Mouse (Mus musculus): ENCODE measurements at regions not wholly inside any gene's neighbourhood (a gene's known extent, or its start where the extent isn't known, plus 50 kb on each side); places are given as distances from the start of the nearest gene placed in this dataset.

DNA sequence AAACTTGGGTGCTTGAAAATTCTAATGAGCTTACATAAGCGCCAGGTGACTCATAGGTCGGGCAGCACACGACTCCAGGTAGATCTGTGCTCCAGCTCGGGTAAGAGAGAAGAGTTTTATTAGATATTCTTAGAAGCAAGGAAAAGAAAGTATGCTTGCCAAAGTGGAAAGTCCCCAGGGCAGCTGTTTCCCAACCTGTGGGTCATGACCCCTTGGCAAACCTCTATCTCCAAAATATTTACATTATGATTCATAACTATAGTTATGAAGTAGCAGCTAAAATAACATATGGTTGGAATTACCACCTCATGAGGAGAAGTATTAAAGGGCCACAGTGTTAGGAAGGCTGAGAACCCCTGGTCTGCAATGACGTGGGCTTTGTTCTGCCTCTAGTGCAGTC lies 206.4 kb downstream of the Rpap3 start:
- intact Hi-C loops (cut with DNase I), result no loop called here
- Histone ChIP-seq H3K4me3 (no peak overlapping the region), H3K27me3 (ENCODE audit: control insufficient read depth, insufficient read depth, low read length) (no peaks in the 10 kb centered on the region), H3K36me3 (ENCODE audit: control insufficient read depth, insufficient read depth, low read length) (no peaks in the 10 kb centered on the region), H3K4me1 (ENCODE audit: control insufficient read depth, insufficient read depth, low read length) (no peaks in the 10 kb centered on the region), H3K9ac (ENCODE audit: low read depth, low read length) (no peak overlapping the region), H3K79me2 (replicated peaks; ENCODE audit: control insufficient read depth, insufficient read depth, low read length) (no peaks in the 10 kb centered on the region), H3K27ac (no peak overlapping the region)
- TF ChIP-seq EP300 (IDR thresholded peaks at IDR 0.05; ENCODE audit: insufficient read depth, low read depth, low read length) (no peak), CTCF (IDR thresholded peaks at IDR 0.05) (no peak), POLR2A (IDR thresholded peaks at IDR 0.05; ENCODE audit: insufficient read depth, low read depth, low read length) (no peak)
- 72% methylated on average over 5 of the region's 5 CpGs for WGBS
- DNase-seq, result no peak

DNA sequence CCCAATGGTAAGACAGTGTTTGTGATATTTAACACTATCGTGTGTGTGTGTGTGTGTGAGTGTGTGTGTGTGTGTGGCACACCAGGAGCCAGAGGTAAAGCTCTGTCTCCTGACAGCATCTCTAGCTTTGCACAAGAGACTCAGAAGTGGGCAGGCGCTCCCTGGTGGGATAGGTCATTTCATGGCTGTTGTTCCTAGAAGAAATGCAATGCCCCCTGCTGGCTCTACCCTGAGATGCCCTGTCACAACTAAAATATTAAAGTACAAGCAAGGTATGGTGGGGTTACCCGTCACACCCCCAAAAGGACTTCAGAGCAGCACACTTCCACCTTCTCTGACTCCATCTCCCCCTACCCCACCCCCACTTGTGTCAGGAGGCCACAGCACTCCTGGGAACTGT lies 207.2 kb downstream of the Rpap3 start:
- TF ChIP-seq POLR2A (IDR thresholded peaks at IDR 0.05; ENCODE audit: insufficient read depth, low read depth, low read length) (no peak), CTCF (IDR thresholded peaks at IDR 0.05) (peak; percentile 46), EP300 (IDR thresholded peaks at IDR 0.05; ENCODE audit: insufficient read depth, low read depth, low read length) (no peak)
- intact Hi-C loops (cut with DNase I), result no loop called here
- Histone ChIP-seq H3K36me3 (ENCODE audit: control insufficient read depth, insufficient read depth, low read length) (no peaks in the 10 kb centered on the region), H3K4me3 (no peak overlapping the region), H3K9ac (ENCODE audit: low read depth, low read length) (no peak overlapping the region), H3K79me2 (replicated peaks; ENCODE audit: control insufficient read depth, insufficient read depth, low read length) (no peaks in the 10 kb centered on the region), H3K4me1 (ENCODE audit: control insufficient read depth, insufficient read depth, low read length) (no peaks in the 10 kb centered on the region), H3K27ac (no peak overlapping the region), H3K27me3 (ENCODE audit: control insufficient read depth, insufficient read depth, low read length) (no peaks in the 10 kb centered on the region)
- WGBS, result 92% methylated on average over 3 of the region's 3 CpGs
- DNase-seq, result peak in 1 of 2 experiments; percentile 15

DNA sequence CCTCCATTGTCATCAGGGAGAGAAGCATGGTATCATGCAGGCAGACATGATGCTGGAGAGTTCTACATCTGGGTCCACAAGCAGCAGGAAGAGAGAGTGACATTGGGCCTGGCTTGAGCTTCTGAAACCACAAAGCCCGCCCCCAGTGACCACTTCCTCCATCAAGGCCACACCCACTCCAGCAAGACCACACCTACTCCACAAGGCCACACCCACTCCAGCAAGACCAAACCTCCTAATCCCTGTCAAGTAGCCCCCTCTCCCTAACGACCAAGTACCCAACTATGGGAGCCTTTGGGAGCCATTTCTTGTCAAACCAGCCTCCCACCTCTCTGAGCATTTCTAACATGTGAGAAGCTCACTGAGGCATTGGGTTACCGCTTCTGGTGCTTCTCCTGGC lies 209.6 kb downstream of the Rpap3 start:
- Histone ChIP-seq H3K4me3 (no peak overlapping the region), H3K79me2 (replicated peaks; ENCODE audit: control insufficient read depth, insufficient read depth, low read length) (no peaks in the 10 kb centered on the region), H3K27me3 (ENCODE audit: control insufficient read depth, insufficient read depth, low read length) (no peaks in the 10 kb centered on the region), H3K27ac (no peak overlapping the region), H3K36me3 (ENCODE audit: control insufficient read depth, insufficient read depth, low read length) (no peaks in the 10 kb centered on the region), H3K4me1 (ENCODE audit: control insufficient read depth, insufficient read depth, low read length) (no peaks in the 10 kb centered on the region), H3K9ac (ENCODE audit: low read depth, low read length) (no peak overlapping the region)
- intact Hi-C loops (cut with DNase I), result no loop called here
- no peak for DNase-seq
- TF ChIP-seq CTCF (IDR thresholded peaks at IDR 0.05) (no peak), POLR2A (IDR thresholded peaks at IDR 0.05; ENCODE audit: insufficient read depth, low read depth, low read length) (no peak), EP300 (IDR thresholded peaks at IDR 0.05; ENCODE audit: insufficient read depth, low read depth, low read length) (no peak)
- 76% methylated on average over 3 of the region's 3 CpGs for WGBS

DNA sequence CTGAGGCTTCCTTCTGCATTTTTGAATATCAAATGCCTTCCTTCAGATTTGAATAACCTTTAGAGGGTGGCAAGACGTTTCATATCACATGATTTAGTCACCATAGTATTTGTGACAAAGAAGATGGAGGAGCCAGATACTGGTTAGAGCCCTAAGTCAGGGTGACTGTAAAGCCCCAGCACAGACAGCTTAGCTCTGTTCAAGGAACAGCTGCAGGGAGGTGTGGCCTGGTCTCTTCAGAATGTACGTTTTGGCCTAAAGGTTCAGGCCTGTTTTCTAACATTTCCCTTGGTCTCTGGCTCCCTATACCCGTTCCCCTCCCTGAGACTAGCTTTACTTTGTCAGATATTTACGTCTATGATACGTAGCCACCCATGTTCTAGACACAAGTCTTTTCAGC lies 212.3 kb downstream of the Rpap3 start:
- no peaks in the 10 kb centered on the region for H3K27me3 ChIP-seq (ENCODE audit: control insufficient read depth, insufficient read depth, low read length)
- intact Hi-C loops (cut with DNase I), result no loop called here
- no peaks in the 10 kb centered on the region for H3K79me2 ChIP-seq (replicated peaks; ENCODE audit: control insufficient read depth, insufficient read depth, low read length)
- no peaks in the 10 kb centered on the region for H3K4me1 ChIP-seq (ENCODE audit: control insufficient read depth, insufficient read depth, low read length)
- 78% methylated on average over 5 of the region's 5 CpGs for WGBS
- TF ChIP-seq POLR2A (IDR thresholded peaks at IDR 0.05; ENCODE audit: insufficient read depth, low read depth, low read length) (no peak), EP300 (IDR thresholded peaks at IDR 0.05; ENCODE audit: insufficient read depth, low read depth, low read length) (no peak), CTCF (IDR thresholded peaks at IDR 0.05) (no peak)
- H3K9ac ChIP-seq (ENCODE audit: low read depth, low read length), result no peak overlapping the region
- H3K36me3 ChIP-seq (ENCODE audit: control insufficient read depth, insufficient read depth, low read length), result no peaks in the 10 kb centered on the region
- no peak for DNase-seq
- H3K4me3 ChIP-seq, result no peak overlapping the region
- no peak overlapping the region for H3K27ac ChIP-seq

DNA sequence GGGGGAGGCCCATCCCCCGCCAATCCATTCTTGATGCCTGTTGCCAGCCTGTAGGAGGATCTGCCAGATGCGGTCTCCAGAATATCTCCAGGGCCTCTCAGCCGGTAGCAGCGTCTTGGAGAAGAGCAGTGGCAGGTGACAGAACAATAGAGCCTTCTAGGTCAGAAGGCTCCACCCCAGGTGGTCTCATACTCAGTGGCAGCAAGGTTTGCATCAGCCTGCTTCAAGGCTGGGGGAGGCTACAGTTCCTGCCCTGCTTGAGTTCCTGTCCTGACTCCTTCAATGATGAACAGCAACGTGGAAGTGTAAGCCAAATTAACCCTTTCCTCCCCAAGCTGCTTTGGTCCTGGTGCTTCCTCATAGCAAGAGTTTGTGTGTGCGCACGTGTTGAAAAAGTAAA lies 213.8 kb downstream of the Rpap3 start:
- intact Hi-C loops (cut with DNase I), result no loop called here
- DNase-seq, result no peak
- Histone ChIP-seq H3K79me2 (replicated peaks; ENCODE audit: control insufficient read depth, insufficient read depth, low read length) (no peaks in the 10 kb centered on the region), H3K27me3 (ENCODE audit: control insufficient read depth, insufficient read depth, low read length) (no peaks in the 10 kb centered on the region), H3K4me3 (no peak overlapping the region), H3K36me3 (ENCODE audit: control insufficient read depth, insufficient read depth, low read length) (no peaks in the 10 kb centered on the region), H3K9ac (ENCODE audit: low read depth, low read length) (no peak overlapping the region), H3K4me1 (ENCODE audit: control insufficient read depth, insufficient read depth, low read length) (no peaks in the 10 kb centered on the region), H3K27ac (no peak overlapping the region)
- 80% methylated on average over 7 of the region's 7 CpGs for WGBS
- TF ChIP-seq POLR2A (IDR thresholded peaks at IDR 0.05; ENCODE audit: insufficient read depth, low read depth, low read length) (no peak), CTCF (IDR thresholded peaks at IDR 0.05) (no peak)

DNA sequence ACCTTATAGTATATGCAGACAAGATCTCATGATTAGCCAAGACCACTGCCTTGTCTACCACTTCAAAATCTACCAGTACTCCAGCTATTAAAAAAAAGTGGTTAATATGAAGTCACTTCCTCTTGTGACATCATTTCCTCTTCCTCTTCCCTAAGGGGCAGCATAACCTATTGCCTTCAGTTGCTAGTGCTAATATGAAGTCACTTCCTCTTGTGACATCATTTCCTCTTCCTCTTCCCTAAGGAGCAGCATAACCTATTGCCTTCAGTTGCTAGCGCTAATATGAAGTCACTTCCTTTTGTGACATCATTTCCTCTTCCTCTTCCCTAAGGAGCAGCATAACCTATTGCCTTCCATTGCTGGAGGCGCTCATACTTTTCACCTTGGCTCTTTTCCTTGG lies 218.2 kb downstream of the Rpap3 start:
- Histone ChIP-seq H3K27ac (no peak overlapping the region), H3K36me3 (ENCODE audit: control insufficient read depth, insufficient read depth, low read length) (no peaks in the 10 kb centered on the region), H3K4me1 (ENCODE audit: control insufficient read depth, insufficient read depth, low read length) (no peaks in the 10 kb centered on the region), H3K9ac (ENCODE audit: low read depth, low read length) (no peak overlapping the region), H3K4me3 (no peak overlapping the region), H3K27me3 (ENCODE audit: control insufficient read depth, insufficient read depth, low read length) (no peaks in the 10 kb centered on the region), H3K79me2 (replicated peaks; ENCODE audit: control insufficient read depth, insufficient read depth, low read length) (no peaks in the 10 kb centered on the region)
- no peak for TF ChIP-seq EP300 (IDR thresholded peaks at IDR 0.05; ENCODE audit: insufficient read depth, low read depth, low read length)
- no peak for TF ChIP-seq POLR2A (IDR thresholded peaks at IDR 0.05; ENCODE audit: insufficient read depth, low read depth, low read length)
- no peak for TF ChIP-seq CTCF (IDR thresholded peaks at IDR 0.05)
- WGBS, result 82% methylated on average over 2 of the region's 2 CpGs
- intact Hi-C loops (cut with DNase I), result no loop called here
- DNase-seq, result no peak

Data from heart, adult 2 months (tissue).